Mouse (Mus musculus) C2C12 (cell line): ENCODE data around the gene Strn. TPM values are rescaled to one million over a fixed set of nuclear protein-coding genes. Genes with fewer than 3 reads are reported as not detected.

Experiments used
- H3K27me3 ChIP-seq: one replicate; pipeline ENCODE4 v1.6.1; 2011; ENCODE audit not compliant: control insufficient read depth, insufficient read depth, insufficient read length
- H3K36me3 ChIP-seq: one replicate; pipeline ENCODE4 v1.6.1; 2011; ENCODE audit not compliant: control insufficient read depth, insufficient read depth
- H3K4me3 ChIP-seq: one replicate; pipeline ENCODE4 v1.5.1; 2011; ENCODE audit warnings: mild to moderate bottlenecking, control low read depth; ENCODE audit not compliant: poor library complexity, insufficient read depth, severe bottlenecking
- H3K79me2 ChIP-seq: one replicate; pipeline ENCODE4 v1.6.1; 2011; ENCODE audit not compliant: control insufficient read depth, insufficient read depth
- H3K79me3 ChIP-seq: one replicate; pipeline ENCODE4 v1.6.1; 2011; ENCODE audit warnings: low read depth, control low read depth
- H3ac ChIP-seq: one replicate; pipeline ENCODE3; 2011; ENCODE audit warnings: low read depth; ENCODE audit not compliant: control insufficient read depth, insufficient read length
- CEBPB ChIP-seq: IDR thresholded peaks from one replicate; pipeline ENCODE4 v1.6.1; 2011; ENCODE audit warnings: low read depth, mild to moderate bottlenecking, control low read depth, moderate library complexity
- CTCF ChIP-seq: IDR thresholded peaks from one replicate; pipeline ENCODE4 v1.5.1; 2011; ENCODE audit not compliant: control insufficient read depth, insufficient read depth, insufficient read length
- FOSL1 ChIP-seq: IDR thresholded peaks from one replicate; pipeline ENCODE4 v1.8.0; 2011; ENCODE audit warnings: mild to moderate bottlenecking, low read length; ENCODE audit not compliant: poor library complexity, insufficient read depth, severe bottlenecking
- MAX ChIP-seq: IDR thresholded peaks from one replicate; pipeline ENCODE4 v1.6.1; 2011; ENCODE audit warnings: mild to moderate bottlenecking, control low read depth
- MYOD1 ChIP-seq: IDR thresholded peaks from one replicate; pipeline ENCODE4 v1.6.1; 2011; ENCODE audit warnings: low read depth; ENCODE audit not compliant: control insufficient read depth, insufficient read length
- MYOG ChIP-seq: IDR thresholded peaks from one replicate; pipeline ENCODE4 v1.6.1; 2011; ENCODE audit not compliant: control insufficient read depth, insufficient read length; ENCODE audit errors: extremely low read depth
- USF1 ChIP-seq: IDR thresholded peaks from one replicate; pipeline ENCODE4 v1.6.1; 2011; ENCODE audit warnings: low read depth, mild to moderate bottlenecking, control low read depth, moderate library complexity
- polyA plus RNA-seq: library from polyadenylated mRNA; unstranded; fragments of >200 nt; fragmentation: generic; extraction: Trizol; gene quantifications from one replicate; pipeline ENCODE4 v1.2.1, GENCODE M21; 2012; ENCODE audit warnings: missing spikeins

Gene Strn
- polyA plus RNA-seq, 1 experiment, result 4.6 TPM

GRCm38 (mm10) chr17:78624941-78625340 lies 112.1 kb downstream of the Strn start:
- Histone ChIP-seq H3K79me2 (no peaks in the 10 kb centered on the region), H3K36me3 (no peaks in the 10 kb centered on the region), H3K79me3 (no peaks in the 10 kb centered on the region), H3K27me3 (no peaks in the 10 kb centered on the region), H3K4me3 (no peak overlapping the region), H3ac (no peak overlapping the region)
- TF ChIP-seq MYOG (no peak), FOSL1 (no peak), CEBPB (no peak), CTCF (no peak), USF1 (no peak), MAX (no peak), MYOD1 (no peak)

DNA sequence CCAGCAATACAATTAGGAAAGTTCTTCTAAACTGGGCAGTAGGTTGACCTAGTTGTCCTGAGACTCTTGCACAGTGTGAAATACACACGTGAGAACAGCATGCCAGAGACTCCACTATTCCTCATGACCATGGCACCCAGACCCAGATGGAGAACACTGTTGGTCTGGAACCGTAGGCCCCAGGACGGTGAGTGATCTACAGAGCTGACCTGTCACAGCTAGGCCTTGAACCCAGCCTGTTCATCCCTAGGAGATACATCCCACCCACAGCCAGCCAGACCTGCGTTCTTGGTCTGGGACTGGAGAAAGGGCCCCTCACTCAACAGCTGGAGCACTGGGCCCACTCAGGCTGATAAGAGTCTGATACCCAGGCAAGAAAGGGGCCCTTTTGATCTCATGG lies 115.1 kb downstream of the Strn start:
- Histone ChIP-seq H3K27me3 (no peaks in the 10 kb centered on the region), H3K4me3 (no peak overlapping the region), H3K79me2 (no peaks in the 10 kb centered on the region), H3K36me3 (no peaks in the 10 kb centered on the region), H3K79me3 (no peaks in the 10 kb centered on the region), H3ac (no peak overlapping the region)
- TF ChIP-seq CTCF (no peak), MYOG (no peak), MYOD1 (no peak), CEBPB (no peak), FOSL1 (no peak), USF1 (no peak), MAX (no peak)

DNA sequence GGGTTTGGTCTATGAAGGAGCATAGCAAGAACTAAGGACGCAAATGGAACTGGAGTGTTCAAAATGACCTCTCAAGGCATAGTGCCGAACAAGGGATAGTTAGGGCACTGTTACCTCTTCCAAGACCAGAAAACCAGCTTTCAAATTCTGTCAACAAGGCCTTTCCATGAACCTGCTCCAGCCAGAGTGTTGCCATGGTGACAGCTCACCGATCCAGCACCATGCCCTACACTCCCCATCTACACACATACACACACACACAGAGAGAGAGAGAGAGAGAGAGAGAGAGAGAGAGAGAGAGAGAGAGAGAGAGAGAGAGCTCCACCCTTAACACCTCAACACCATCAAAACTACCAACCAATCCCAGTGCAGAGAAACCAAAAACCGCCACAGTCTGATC lies 116.3 kb downstream of the Strn start:
- no peak overlapping the region for H3K4me3 ChIP-seq
- H3K36me3 ChIP-seq, result no peaks in the 10 kb centered on the region
- TF ChIP-seq CTCF, result no peak
- TF ChIP-seq MAX, result no peak
- no peak for TF ChIP-seq CEBPB
- no peak for TF ChIP-seq FOSL1
- TF ChIP-seq USF1, result no peak
- TF ChIP-seq MYOD1, result no peak
- no peak for TF ChIP-seq MYOG
- no peaks in the 10 kb centered on the region for H3K79me2 ChIP-seq
- H3K79me3 ChIP-seq, result no peaks in the 10 kb centered on the region
- no peak overlapping the region for H3ac ChIP-seq
- no peaks in the 10 kb centered on the region for H3K27me3 ChIP-seq

- no peak overlapping the region for H3ac ChIP-seq
- no peaks in the 10 kb centered on the region for H3K27me3 ChIP-seq
- H3K36me3 ChIP-seq, result no peaks in the 10 kb centered on the region
- no peak overlapping the region for H3K4me3 ChIP-seq
- H3K79me2 ChIP-seq, result no peaks in the 10 kb centered on the region
- no peaks in the 10 kb centered on the region for H3K79me3 ChIP-seq
- TF ChIP-seq CEBPB (no peak), USF1 (no peak), MAX (no peak), MYOG (no peak), FOSL1 (no peak), MYOD1 (no peak), CTCF (no peak)
Observed at GRCm38 (mm10) chr17:78619981-78620380, 117.0 kb downstream of the Strn start.

DNA sequence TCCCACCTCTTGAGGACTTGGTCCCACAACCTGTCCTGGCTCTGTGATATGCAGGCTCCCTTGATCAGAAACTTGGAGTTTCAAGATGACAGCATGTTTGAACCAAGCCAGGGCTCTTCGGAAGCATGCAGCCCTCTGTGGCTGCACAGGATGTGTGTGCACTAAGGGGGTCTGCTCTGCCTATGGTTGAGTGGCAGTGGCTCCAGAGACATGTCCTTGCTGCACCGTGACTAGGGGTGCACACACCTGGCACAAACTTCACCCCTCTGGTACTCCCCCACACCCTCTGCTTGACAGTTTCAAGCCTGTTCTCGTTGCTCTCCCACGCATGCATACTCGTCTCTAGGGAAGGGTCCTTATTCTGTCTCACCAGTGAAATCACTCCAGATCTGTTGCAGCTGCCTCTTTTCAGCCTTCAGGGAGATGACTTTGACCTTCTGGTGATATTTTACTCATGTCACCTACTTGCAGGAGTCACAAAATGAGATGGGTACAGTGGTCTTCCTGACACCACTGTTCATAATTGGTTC lies 118.8 kb downstream of the Strn start:
- TF ChIP-seq MYOD1 (no peak), MAX (no peak), CTCF (no peak), MYOG (no peak), CEBPB (no peak), FOSL1 (no peak), USF1 (no peak)
- H3K79me3 ChIP-seq, result no peaks in the 10 kb centered on the region
- H3K79me2 ChIP-seq, result no peaks in the 10 kb centered on the region
- H3K36me3 ChIP-seq, result no peaks in the 10 kb centered on the region
- no peak overlapping the region for H3K4me3 ChIP-seq
- no peak overlapping the region for H3ac ChIP-seq
- no peaks in the 10 kb centered on the region for H3K27me3 ChIP-seq

DNA sequence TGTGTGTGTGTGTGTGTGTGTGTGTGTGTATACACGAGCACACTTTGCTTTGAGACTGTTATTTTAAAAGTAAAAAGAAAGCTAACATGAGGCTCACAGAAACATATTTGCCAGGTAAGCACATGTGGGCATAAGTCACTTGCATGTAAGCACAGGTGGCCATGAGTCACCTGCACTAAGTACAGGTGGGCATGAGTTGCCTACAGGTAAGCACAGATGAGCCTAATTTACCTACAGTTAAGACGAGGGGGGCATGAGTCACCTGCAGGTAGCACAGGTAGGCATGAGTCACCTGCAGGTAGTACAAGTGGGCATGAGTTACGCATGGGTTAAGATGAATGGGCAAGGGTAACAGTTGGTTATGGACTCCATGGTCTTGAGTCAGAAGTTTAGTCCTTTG lies 121.9 kb downstream of the Strn start:
- no peaks in the 10 kb centered on the region for H3K36me3 ChIP-seq
- H3K79me2 ChIP-seq, result no peaks in the 10 kb centered on the region
- TF ChIP-seq MYOD1 (no peak), CTCF (no peak), FOSL1 (no peak), CEBPB (no peak), MAX (no peak), USF1 (no peak), MYOG (no peak)
- no peak overlapping the region for H3K4me3 ChIP-seq
- no peaks in the 10 kb centered on the region for H3K27me3 ChIP-seq
- no peaks in the 10 kb centered on the region for H3K79me3 ChIP-seq
- H3ac ChIP-seq, result no peak overlapping the region
